Mouse (Mus musculus) regulatory T cell (primary cell): ENCODE results near the gene Zmynd8.

Experiments
- in situ Hi-C: fragments of 300-600 bp; cut with MboI, MseI; formaldehyde crosslinking; loops from one replicate; pipeline ENCODE4 v1.15.1; 2025; ENCODE audit warnings: high pct_unique_total_duplicates

Zmynd8 gene

DNA sequence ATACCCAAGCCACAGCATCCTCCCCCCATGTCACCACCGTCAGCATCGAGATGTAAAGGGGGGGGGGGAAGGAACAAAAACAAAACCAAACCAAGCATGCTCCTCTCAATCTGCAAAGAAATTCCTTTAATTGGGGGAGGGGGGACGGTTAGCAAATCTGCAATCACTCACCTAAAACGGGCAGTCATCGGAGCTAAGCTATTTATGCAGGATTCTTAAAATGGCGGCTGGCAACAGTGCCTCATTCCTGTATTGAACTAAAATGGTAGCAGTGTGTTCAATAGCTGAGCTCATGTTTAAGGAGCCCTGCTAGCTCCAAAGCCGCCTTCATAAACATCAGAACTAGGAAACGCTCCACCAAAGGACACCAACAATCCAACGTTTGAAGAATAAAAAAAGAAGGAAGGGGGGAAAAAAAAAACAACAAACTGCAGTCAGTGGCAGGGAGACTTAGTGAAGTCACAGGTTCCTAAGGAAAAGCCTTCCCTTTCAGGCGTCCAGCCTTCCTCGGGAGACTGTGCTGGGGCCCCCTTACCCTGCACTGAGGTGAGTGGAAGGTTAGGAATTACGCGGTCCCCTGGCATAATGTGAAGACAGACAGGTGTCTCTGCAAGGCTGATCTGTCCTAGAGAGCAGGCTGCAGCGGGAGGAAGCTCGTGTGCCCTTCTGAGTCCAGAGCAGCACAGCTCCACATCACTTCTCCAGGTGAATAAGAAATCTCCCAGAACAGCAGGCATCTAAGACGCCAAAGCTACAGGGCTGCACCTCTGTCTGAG is 19.2 kb downstream of the Zmynd8 start:
- in situ Hi-C loops: no loop called here

GRCm38 (mm10) chr2:165878907-165879361 is 19.9 kb downstream of the Zmynd8 start:
- in situ Hi-C loops: no loop called here

DNA sequence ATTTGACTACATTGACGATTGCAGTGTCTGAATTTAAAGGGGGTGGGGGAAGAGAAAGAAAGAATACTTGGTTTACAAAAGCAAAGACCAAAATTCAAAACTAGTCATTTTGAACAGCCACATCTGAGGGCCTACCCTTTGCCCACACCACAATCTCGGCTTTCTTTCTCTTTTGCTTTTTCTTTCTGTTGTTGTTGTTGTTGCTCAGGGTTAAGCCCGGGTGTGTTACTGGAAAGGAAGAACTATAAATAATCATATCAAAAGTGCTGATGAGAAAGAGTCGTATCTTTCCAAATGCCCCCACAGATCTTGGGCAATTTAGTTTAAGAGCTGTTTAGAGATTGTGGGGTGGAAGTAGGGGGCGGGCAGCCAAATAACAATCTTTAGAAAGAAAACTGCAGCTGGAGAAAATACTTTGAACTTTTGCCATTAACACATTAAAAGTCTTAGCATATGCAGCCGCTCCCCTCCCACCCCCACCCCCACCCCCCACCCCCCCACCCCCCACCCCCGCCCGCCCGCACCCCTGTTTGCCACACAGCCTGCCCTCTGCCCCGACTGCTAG is 20.7 kb downstream of the Zmynd8 start:
- in situ Hi-C loops: no loop called here

DNA sequence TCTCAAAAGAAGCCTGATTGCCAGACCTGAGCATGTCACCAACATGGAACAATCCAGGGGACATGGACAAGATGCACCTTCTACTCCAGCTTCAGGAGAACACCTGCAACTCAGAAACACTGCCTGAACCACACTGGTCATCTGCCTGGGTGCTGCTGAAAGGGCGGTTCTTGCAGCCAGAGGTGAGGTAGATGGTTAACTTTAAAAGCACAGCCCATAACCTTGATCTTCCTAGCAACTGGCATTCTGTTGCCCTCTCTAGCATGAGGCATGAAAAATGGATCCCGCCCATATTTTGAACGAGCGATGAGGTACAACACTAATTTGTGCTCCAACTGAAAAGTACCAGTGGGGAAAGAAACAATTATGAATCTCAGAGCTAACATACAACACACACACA is 21.6 kb downstream of the Zmynd8 start:
- in situ Hi-C loops: no loop called here

DNA sequence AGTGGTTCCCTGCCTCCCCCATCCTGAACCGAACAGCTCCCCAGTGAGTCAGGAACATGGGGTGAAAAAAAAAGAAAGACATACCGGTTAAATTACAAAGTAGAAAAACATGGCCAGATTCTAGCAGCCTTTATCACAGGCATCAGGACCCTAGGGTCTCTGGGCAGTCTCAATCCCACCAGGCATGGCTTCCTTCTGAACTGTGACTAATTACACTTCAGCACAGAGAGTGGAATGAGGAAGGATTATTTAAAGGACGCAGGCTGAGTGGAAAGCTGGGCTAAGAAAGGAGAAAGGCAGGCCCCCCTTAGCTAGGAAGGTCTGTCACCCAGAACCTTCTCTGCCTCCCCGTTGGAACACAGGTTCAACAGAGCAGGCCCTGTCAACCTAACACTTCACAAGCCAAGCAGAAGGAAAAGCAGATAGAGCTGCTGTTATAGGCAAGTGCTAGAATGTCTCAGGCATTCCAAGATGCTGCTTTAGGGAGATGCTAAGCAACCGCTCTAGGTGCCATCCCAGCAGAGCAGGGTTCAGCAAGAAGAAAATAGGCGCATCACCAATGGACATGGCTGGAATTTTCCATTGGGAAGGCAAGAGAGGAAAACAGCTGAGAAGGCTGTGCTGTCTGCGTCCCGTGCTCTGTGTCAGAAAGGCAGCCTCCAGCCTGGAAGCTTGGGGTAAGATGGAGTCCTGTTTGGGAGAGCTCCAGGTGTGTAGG is 22.5 kb downstream of the Zmynd8 start:
- in situ Hi-C loops: no loop called here

- in situ Hi-C loops: no loop called here
Measured at GRCm38 (mm10) chr2:165875406-165875955, 23.3 kb downstream of the Zmynd8 start.

- in situ Hi-C loops: no loop called here
Measured at GRCm38 (mm10) chr2:165874461-165875339, 24.1 kb downstream of the Zmynd8 start.

- in situ Hi-C loops: no loop called here
Measured at GRCm38 (mm10) chr2:165873777-165874176, 25.0 kb downstream of the Zmynd8 start.

- in situ Hi-C loops: no loop called here
Measured at GRCm38 (mm10) chr2:165873196-165873595, 25.6 kb downstream of the Zmynd8 start.

- in situ Hi-C loops: no loop called here
Measured at GRCm38 (mm10) chr2:165869257-165869656, 29.6 kb downstream of the Zmynd8 start.

GRCm38 (mm10) chr2:165868522-165869175 is 30.2 kb downstream of the Zmynd8 start:
- in situ Hi-C loops: no loop called here

GRCm38 (mm10) chr2:165867549-165867948 is 31.3 kb downstream of the Zmynd8 start:
- in situ Hi-C loops: no loop called here

GRCm38 (mm10) chr2:165866951-165867387 is 31.8 kb downstream of the Zmynd8 start:
- in situ Hi-C loops: no loop called here

GRCm38 (mm10) chr2:165866412-165866811 is 32.4 kb downstream of the Zmynd8 start:
- in situ Hi-C loops: no loop called here

DNA sequence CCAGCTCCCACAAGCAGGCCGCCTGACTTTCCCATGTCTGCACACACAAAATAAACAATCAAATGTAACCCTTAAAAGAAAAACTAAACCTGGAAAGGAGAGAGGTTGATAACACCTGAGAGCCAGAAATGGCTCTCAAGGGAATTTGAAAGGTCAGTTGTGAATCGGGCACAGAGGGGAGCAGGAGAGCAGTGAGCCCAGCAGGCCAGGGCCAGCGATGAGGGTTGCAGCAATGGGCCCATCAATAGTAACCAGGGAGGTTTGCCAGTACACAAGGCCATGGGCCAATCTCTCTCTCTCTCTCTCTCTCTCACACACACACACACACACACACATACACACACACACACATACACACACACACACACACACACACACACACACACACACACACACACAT is 34.0 kb downstream of the Zmynd8 start:
- in situ Hi-C loops: no loop called here

DNA sequence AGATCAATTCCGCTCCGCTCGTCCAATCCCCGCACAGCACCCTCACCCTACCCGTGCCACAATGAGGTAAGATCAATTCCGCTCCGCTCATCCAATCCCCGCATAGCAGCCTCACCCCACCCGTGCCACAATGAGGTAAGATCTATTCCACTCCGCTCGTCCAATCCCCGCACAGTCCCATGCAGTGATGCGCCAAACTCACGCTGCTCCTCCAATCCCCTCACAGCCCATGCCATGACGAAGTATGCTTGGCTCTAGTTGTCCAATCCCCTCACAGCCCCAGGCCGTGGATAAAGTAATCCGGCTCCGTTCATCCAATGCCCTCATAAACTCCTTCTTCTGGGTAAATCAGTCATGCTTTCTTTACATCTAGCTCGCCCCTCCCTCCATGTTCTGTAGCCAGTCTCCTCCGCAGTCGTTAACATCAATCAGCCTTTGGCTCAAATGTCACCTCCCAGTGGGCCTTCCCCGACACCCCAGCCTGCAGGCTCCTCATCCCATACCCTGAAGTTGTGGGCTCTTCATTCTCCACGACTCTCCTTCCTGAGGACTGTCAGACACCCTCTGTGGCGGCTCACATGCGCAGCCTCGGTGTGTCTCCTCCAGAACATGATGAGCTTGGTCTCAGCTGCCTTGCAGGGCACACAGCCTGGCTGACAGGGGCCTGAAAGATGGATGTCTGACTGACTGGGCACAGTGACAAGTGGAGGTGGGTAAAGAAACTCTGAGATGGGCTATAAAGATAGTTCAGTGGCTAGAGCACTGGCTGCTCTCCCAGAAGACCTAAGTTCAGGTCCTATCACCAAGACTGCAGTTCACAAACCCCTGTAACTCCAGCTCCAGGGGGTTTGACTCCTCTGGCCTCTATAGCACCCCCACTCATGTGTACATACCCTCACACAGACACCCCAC is 36.9 kb downstream of the Zmynd8 start:
- in situ Hi-C loops: no loop called here

DNA sequence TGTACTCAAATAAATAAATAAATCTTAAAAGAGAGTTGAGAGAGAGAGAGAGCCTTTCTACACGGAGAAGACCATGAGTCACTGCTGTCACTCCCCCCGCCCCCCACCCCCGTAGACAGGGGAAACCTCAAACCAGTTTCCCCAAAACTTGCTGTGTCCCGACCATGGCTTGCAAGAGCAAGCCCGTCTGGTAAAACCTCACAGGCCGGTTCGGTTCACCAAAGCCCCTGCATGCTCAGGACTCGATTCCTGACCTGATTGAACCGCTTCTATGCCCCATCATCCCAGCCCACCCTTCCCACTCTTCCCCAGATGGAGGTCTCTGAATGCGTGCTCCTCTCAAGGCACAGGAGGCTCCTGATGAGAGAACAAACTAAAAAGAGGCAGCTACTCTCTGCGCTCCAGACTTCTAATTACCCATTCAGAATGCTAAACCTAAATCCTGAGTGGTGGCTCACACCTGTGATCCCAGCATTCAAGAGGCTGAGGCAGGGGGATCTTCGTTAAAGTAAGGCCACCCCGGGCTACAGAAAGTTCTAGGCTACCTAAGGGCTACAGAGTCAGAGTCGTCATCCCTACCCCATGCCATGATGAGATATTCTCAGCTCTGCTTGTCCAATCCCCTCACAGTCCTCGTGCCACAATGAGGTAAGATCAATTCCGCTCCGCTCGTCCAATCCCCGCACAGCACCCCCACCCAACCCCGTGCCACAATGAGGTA is 37.7 kb downstream of the Zmynd8 start:
- in situ Hi-C loops: no loop called here

DNA sequence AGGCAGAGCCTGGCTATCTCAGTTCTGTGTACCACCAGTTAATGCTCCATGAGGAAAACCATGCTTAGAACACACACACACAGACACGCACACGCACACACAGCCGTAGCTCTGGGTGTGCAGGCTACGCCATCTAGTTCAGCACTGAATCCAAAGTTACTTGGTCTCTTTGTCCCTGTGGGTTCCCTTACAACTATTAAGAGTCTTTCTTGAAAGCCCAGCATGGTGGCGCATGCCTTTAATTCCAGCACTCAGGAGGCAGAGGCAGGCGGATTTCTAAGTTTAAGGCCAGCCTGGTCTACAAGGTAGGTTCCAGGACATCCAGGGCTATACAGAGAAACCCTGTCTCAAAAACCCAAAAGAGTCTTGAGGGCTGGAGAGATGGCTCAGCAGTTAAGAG is 38.4 kb downstream of the Zmynd8 start:
- in situ Hi-C loops: no loop called here
